Mouse (Mus musculus) embryonic facial prominence, embryonic 12.5 days (tissue): ENCODE measurements around the gene Emid1. TPM values are rescaled to one million over a fixed set of nuclear protein-coding genes. Genes with fewer than 3 reads are reported as not detected.

ENCODE experiments used
- ATAC-seq: fragments of 200-750 bp; cut with Nextera tagmentation; 2 replicates; pipeline ENCODE4 v1.8.0; 2017; ENCODE audit not compliant: insufficient number of reproducible peaks, insufficient read depth, low FRiP score, low TSS enrichment
- H3K27ac ChIP-seq: fragments of 300-500 bp; sonication (generic); 2 replicates; pipeline ENCODE4 v1.5.1; 2016; ENCODE audit warnings: mild to moderate bottlenecking
- H3K27me3 ChIP-seq: fragments of 300-500 bp; sonication (generic); 2 replicates; pipeline ENCODE4 v1.6.1; 2016; ENCODE audit warnings: mild to moderate bottlenecking, moderate library complexity
- H3K36me3 ChIP-seq: fragments of 300-500 bp; sonication (generic); 2 replicates; pipeline ENCODE4 v1.6.1; 2016; ENCODE audit warnings: mild to moderate bottlenecking
- H3K4me1 ChIP-seq: fragments of 300-500 bp; sonication (generic); 2 replicates; pipeline ENCODE4 v1.6.1; 2016
- H3K4me2 ChIP-seq: fragments of 300-500 bp; sonication (generic); replicated peaks from 2 replicates; pipeline ENCODE4 v1.6.1; 2016; ENCODE audit warnings: mild to moderate bottlenecking, moderate library complexity
- H3K4me3 ChIP-seq: fragments of 300-500 bp; sonication (generic); 2 replicates; pipeline ENCODE4 v1.5.1; 2016; ENCODE audit warnings: mild to moderate bottlenecking
- H3K9ac ChIP-seq: fragments of 300-500 bp; sonication (generic); 2 replicates; pipeline ENCODE4 v1.6.1; 2016; ENCODE audit warnings: mild to moderate bottlenecking, moderate library complexity
- H3K9me3 ChIP-seq: fragments of 300-500 bp; sonication (generic); 2 replicates; pipeline ENCODE4 v1.6.1; 2016; ENCODE audit warnings: mild to moderate bottlenecking, moderate library complexity
- WGBS: fragments of 180-500 bp; shearing (Covaris S2); methylation state at CpG from one replicate; pipeline ENCODE4 v1.1.7; 2016; 5-methylcytosine and 5-hydroxymethylcytosine counted together
- polyA plus RNA-seq: library from polyadenylated mRNA; unstranded; fragments of >200 nt; fragmentation: Nextera tagmentation; extraction: Ambion mirVana; gene quantifications from 2 replicates; pipeline ENCODE4 v1.2.1, GENCODE M21; 2016

Emid1 gene
- 27.9 and 31.0 TPM in 2 replicates for polyA plus RNA-seq

DNA sequence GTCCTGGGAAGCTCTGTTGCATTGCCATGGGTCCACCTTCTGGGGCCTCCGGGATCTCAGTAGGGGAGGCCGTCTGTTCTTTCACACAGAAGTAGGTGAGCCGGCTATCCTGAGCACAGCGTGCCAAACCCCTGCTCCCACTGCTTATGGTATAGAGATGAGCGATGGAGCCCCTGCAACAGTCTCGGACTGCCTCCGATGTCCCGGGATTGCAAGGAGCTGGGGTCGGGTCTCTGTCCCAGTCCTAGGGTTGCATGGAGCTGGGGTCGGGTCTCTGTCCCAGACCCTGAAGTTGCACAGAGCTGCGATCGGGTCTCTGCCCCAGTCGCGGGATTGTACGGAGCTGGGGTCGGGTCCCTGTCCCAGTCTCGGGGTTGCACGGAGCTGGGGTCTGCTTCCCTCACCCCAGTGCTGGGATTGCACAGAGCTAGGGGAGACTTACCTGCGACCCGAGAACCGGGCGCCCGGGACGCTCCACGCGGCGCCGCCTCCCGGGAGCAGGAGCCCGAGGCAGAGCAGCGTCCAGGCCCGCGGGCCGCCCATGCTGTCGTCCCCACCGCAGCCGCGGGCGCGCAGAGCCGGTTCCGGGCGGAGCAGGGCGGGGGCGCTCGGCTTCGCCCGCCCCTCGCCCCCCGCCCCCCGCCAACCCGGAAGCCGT lies at the start of gene Emid1:
Gene Emid1 (minus strand): TSS at position 578 of the 658 bp plus-strand sequence.
- no peaks in the 10 kb centered on the region for H3K9me3 ChIP-seq
- H3K4me1 ChIP-seq: peaks cover 31% of the 10 kb centered on the region
- under 1% methylated on average over 51 of the region's 53 CpGs for WGBS
- no peaks in the 10 kb centered on the region for H3K36me3 ChIP-seq
- H3K27me3 ChIP-seq: peaks cover 21% of the 10 kb centered on the region
- peak within 1 kb of the TSS; percentile 53 for H3K4me3 ChIP-seq
- ATAC-seq: peak; percentile 30; the same call in 1 of the 2 replicates
- peak within 1 kb of the TSS; percentile 19; the same call in 1 of the 2 replicates for H3K27ac ChIP-seq
- H3K9ac ChIP-seq: peak within 1 kb of the TSS; percentile 54
- peak within 1 kb of the TSS; percentile 78 for H3K4me2 ChIP-seq

DNA sequence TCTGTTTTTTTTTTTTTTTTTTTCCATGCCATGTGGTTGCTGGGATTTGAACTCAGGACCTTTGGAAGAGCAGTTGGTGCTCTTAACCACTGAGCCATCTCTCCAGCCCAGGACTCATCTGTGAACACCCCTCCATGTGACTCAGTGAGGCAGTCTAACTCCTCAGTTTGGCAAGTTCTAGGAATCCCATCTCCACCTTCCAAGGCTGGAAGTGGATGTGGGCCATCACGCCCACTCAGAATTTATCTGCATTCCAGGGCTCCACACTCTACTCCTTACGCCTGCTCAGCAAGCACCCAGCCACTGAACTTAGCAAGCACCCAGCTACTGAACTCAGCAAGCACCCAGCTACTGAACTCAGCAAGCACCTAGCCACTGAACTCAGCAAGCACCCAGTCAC lies 47.8 kb upstream of the Emid1 start:
- 94% methylated on average over 2 of the region's 2 CpGs for WGBS

DNA sequence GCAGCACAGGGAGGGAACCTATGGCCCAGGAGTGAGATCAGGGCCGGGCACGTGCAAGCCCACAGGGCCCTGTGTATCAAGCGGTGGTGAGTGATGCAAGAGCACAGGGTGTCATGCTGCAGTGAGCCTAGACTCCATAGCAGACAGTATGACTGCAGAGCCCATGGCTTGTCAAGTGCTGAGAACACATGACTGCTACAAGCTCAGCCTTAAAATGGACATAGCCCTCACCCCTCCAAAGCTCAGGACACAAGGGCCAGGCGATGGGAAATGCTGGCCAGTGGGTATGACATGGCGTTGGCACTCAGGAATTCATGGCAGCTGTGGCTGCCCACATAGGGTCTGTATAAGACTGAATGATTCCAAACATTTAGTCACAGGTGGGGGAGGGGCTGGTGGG lies 45.0 kb upstream of the Emid1 start:
- H3K36me3 ChIP-seq: peaks cover 41% of the 10 kb centered on the region
- H3K9me3 ChIP-seq: no peaks in the 10 kb centered on the region
- H3K4me2 ChIP-seq: no peak overlapping the region
- WGBS: 80% methylated on average over 5 of the region's 5 CpGs
- ATAC-seq: no peak
- no peaks in the 10 kb centered on the region; the same call in 1 of the 2 replicates for H3K4me1 ChIP-seq
- no peak overlapping the region for H3K27ac ChIP-seq
- no peak overlapping the region for H3K9ac ChIP-seq
- no peak overlapping the region for H3K4me3 ChIP-seq
- no peaks in the 10 kb centered on the region for H3K27me3 ChIP-seq

More for the DNA sequence above, 47.8 kb upstream of the Emid1 start:
- Histone ChIP-seq H3K9me3 (no peaks in the 10 kb centered on the region), H3K4me2 (no peak overlapping the region), H3K27me3 (no peaks in the 10 kb centered on the region), H3K36me3 (peaks cover 33% of the 10 kb centered on the region), H3K27ac (no peak overlapping the region), H3K4me1 (peaks cover 3% of the 10 kb centered on the region; the same call in 1 of the 2 replicates), H3K4me3 (no peak overlapping the region), H3K9ac (no peak overlapping the region)
- no peak for ATAC-seq

DNA sequence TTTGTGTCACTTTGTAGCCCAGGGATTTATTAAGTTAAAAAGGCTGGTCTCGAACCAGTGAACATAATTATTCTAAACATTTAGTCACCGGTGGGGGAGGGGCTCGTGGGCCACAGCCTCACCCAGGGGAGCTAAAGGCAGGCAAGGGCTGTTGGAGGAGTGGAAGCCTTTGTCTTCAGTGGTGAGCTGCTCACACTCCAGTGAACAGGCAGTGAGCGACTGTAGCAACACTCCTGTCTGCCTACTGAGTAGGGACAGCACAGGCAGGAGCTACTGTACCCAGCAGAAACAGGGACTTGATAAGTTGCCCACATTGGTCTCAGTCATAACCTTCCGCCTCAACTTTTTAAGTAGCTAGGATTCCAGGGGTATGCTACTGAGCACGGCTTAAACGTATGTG lies 44.5 kb upstream of the Emid1 start:
- Histone ChIP-seq H3K27ac (no peak overlapping the region), H3K36me3 (peaks cover 41% of the 10 kb centered on the region), H3K9me3 (no peaks in the 10 kb centered on the region), H3K27me3 (no peaks in the 10 kb centered on the region), H3K4me2 (no peak overlapping the region), H3K4me3 (no peak overlapping the region), H3K9ac (no peak overlapping the region), H3K4me1 (peaks cover 4% of the 10 kb centered on the region; the same call in 1 of the 2 replicates)
- WGBS: 69% methylated on average over 7 of the region's 7 CpGs
- ATAC-seq: no peak

DNA sequence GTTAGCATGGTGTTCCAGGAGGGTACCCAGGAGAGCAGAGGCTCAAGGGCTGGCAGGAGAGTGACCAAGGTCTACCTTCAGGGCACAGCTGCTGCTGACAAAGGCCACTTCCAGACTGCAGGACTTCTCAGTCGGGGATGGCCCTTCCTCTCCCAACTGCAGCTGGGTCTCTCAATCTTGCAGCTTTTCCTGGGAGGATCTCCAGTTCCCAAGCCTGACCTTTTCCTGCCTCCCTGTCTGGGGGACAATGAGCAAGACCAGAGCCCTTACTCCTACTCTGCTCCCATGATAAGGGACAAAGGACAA lies 41.5 kb upstream of the Emid1 start:
- Histone ChIP-seq H3K36me3 (peaks cover 27% of the 10 kb centered on the region), H3K27ac (no peak overlapping the region), H3K9ac (no peak overlapping the region), H3K27me3 (no peaks in the 10 kb centered on the region), H3K9me3 (no peaks in the 10 kb centered on the region), H3K4me2 (no peak overlapping the region), H3K4me1 (peaks cover 12% of the 10 kb centered on the region; the same call in 1 of the 2 replicates), H3K4me3 (no peak overlapping the region)
- WGBS: 44% methylated on average over 1 of the region's 1 CpGs
- ATAC-seq: no peak

DNA sequence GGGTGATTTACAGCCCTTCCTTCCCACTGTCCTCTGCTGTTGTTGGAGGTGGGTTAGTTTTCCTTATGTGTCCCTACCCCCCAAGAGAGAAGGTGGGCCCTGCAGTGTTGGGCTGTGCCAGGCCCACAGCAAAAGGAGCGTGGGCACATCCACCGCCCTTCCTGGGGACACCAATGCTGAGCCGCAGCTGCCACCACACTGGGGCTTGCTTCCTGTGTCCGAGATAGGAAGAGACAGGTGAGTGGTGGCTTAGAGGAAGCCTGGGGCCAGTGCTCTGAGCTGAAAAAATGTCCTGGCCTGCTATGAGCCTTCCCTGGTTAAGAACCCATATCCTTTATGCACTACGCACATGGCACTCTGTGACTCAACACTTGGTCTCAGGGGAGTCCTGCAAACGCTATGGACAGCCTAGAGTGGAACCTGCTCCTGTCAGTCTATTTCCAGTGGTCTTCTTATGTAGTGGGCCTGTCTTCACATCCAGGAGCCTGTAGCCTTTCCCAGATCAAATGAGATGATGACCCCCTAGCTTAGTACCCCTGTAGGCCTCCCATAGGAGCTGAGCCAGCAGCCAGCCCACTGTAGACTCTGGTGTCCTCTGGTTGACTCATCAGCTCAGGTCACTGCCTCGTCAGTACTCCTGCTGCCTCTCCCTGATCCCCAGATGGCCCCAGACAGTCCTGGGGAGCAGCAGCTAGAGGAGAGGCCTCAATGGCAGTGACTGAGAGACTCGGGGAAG lies 41.0 kb upstream of the Emid1 start:
- Histone ChIP-seq H3K27ac (peak overlapping the region; percentile 13; the same call in 1 of the 2 replicates), H3K9me3 (no peaks in the 10 kb centered on the region), H3K4me2 (no peak overlapping the region), H3K36me3 (peaks cover 23% of the 10 kb centered on the region), H3K9ac (no peak overlapping the region), H3K4me1 (peaks cover 12% of the 10 kb centered on the region; the same call in 1 of the 2 replicates), H3K4me3 (no peak overlapping the region), H3K27me3 (no peaks in the 10 kb centered on the region)
- no peak for ATAC-seq
- WGBS: 78% methylated on average over 8 of the region's 8 CpGs

DNA sequence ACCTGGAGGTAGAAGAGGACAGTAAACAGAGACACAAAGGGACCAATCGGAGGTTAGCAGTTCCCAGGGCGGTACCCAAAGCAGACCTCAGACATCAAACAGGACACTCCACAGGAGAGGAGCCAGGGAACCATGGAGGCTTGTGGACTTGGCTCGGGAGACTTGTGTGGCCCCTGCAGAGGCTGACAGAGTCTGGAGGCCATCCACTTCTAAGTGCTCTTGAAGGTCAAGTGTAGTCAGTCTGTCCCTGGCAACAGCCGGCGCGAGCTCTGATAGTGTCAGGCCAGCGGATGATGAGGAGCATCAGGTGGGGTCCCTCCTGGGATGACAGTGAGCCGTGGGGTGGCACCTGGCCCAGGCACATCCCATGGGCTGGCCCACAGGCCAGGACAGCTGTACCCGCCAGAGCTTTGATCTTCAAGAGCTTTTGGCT lies 40.0 kb upstream of the Emid1 start:
- no peak overlapping the region for H3K4me2 ChIP-seq
- peaks cover 16% of the 10 kb centered on the region for H3K36me3 ChIP-seq
- no peak overlapping the region for H3K9ac ChIP-seq
- no peak for ATAC-seq
- H3K4me3 ChIP-seq: no peak overlapping the region
- H3K9me3 ChIP-seq: no peaks in the 10 kb centered on the region
- WGBS: 58% methylated on average over 9 of the region's 9 CpGs
- no peak overlapping the region for H3K27ac ChIP-seq
- no peaks in the 10 kb centered on the region for H3K27me3 ChIP-seq
- peaks cover 12% of the 10 kb centered on the region; the same call in 1 of the 2 replicates for H3K4me1 ChIP-seq

DNA sequence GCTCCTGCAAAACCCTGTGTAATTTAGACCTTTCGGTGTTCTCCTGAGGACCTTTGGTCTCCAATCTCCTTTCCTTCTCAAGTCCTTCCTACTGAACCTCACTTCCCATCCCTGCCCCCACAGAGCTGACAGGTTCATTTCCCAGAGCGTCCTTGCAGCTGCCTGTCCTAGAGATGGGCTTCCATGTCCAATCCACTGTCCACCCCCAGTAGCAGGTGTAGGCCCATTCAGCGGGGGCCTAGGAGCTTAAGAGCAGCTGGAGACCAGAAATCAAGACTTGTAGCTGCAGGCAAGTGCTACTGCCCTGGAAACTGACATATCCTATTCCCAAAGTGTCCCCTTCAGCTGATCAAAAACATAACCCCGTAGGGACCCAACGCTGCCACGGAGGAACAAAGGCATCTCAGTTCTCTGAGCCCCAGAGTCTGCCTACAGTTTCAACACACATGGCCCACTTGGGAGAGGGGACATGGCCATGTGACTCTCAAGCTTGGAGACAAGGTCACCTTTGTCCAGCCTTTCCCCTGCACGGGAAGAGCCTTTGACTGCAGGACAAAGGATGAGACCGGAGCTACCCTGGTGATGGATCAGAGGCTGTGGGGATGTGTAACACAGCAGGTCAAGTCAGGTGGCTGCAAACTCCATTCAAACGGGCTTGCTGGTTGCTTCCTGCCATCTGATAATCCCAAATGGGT lies 37.3 kb upstream of the Emid1 start:
- Histone ChIP-seq H3K4me1 (peaks cover 19% of the 10 kb centered on the region), H3K27me3 (no peaks in the 10 kb centered on the region), H3K4me3 (no peak overlapping the region), H3K27ac (no peak overlapping the region), H3K4me2 (no peak overlapping the region), H3K9me3 (no peaks in the 10 kb centered on the region), H3K36me3 (0 out of 2 replicates have a peak, but pooled peaks cover 8% of the 10 kb centered on the region), H3K9ac (no peak overlapping the region)
- ATAC-seq: no peak
- WGBS: 27% methylated on average over 9 of the region's 9 CpGs

DNA sequence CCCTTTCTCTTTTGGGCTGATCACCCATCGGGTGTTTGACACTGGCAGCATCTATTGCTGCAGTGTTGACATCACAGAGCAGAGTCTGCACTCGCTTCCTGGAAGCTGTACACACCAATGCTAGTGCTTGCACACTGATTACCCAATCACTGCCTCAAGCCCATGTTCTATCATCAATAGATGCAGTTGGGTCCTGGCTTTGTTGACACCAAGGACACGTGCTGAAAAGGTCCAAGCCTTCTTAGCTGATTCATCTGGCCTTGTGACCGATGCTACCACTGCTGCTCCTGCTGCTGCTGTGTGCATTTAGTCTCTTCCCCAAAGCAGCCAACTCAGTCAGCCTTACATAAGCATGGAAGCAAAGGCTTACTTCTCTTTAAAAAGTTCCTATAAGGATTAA lies 36.1 kb upstream of the Emid1 start:
- Histone ChIP-seq H3K9me3 (no peaks in the 10 kb centered on the region), H3K4me1 (peaks cover 27% of the 10 kb centered on the region), H3K4me3 (no peak overlapping the region), H3K9ac (no peak overlapping the region), H3K27me3 (no peaks in the 10 kb centered on the region), H3K36me3 (0 out of 2 replicates have a peak, but pooled peaks cover 8% of the 10 kb centered on the region), H3K27ac (no peak overlapping the region), H3K4me2 (no peak overlapping the region)
- no peak for ATAC-seq
- 86% methylated on average over 4 of the region's 4 CpGs for WGBS

DNA sequence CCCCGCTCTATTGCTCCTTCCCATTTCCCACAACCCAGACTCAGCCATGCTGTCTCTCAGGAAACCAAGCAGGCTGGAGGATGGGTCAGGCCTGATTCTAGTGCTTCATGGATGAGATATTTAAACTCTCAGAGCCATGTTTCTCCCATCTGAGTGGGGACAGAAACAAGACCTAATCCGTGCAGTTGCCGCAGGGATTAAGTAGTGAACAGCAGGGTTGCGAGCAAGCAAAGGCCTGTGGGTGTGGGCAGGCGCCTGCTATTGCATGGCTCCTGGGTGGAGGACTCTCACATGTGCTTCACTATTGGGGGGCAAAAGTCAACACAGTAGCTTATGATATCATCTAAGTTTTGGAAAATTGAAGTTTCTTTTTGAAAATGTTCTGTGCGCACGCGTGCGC lies 32.8 kb upstream of the Emid1 start:
- no peak overlapping the region for H3K9ac ChIP-seq

DNA sequence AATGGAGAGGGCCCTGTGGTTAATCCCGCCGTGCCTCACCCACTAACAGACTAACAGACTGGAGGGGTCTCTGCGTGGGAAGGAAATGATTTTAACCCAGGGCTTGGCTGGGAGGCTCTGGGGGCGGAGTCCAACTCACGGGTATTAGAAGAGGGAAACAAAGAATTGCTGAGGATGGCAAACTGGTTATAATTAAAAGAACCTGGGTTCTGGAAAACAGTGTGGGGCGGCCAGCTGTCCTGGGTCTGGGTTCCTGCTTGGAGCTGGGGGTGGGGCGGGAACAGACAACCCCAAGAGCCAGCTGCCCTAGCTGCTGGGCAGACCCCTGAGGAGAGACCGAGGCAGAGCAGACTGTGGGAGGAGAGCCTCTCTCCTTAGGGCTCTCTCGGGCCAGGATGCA lies 32.2 kb upstream of the Emid1 start:
- Histone ChIP-seq H3K4me3 (no peak overlapping the region), H3K4me1 (peaks cover 20% of the 10 kb centered on the region), H3K9ac (peak overlapping the region; percentile 10; the same call in 1 of the 2 replicates), H3K36me3 (no peaks in the 10 kb centered on the region), H3K4me2 (peak overlapping the region; percentile 22; the same call in 1 of the 2 replicates), H3K27me3 (no peaks in the 10 kb centered on the region), H3K27ac (peak overlapping the region; percentile 85), H3K9me3 (no peaks in the 10 kb centered on the region)
- 12% methylated on average over 9 of the region's 9 CpGs for WGBS
- peak; percentile 60 for ATAC-seq

More for the DNA sequence above, 32.8 kb upstream of the Emid1 start:
- Histone ChIP-seq H3K36me3 (no peaks in the 10 kb centered on the region), H3K27ac (peak overlapping the region; percentile 85), H3K27me3 (no peaks in the 10 kb centered on the region), H3K4me2 (0 out of 2 replicates have a peak overlapping the region, but pooled peaks have one; percentile 22), H3K4me3 (no peak overlapping the region), H3K4me1 (peaks cover 22% of the 10 kb centered on the region), H3K9me3 (no peaks in the 10 kb centered on the region)
- ATAC-seq: no peak
- 73% methylated on average over 9 of the region's 9 CpGs for WGBS
